Mouse (Mus musculus) lung, embryonic 14.5 days (tissue): Measurements from ENCODE around the gene Dock4. TPM values are rescaled to one million over a fixed set of nuclear protein-coding genes. Genes with fewer than 3 reads are reported as not detected.
A peak's percentile ranks its signal among the peaks of the same experiment; 100 is the strongest.

ENCODE experiments used
- ATAC-seq: fragments of 200-750 bp; cut with Nextera tagmentation; 2 replicates; pipeline ENCODE4 v1.8.0; 2017; ENCODE audit warnings: mild to moderate bottlenecking, moderate TSS enrichment, moderate library complexity; ENCODE audit not compliant: insufficient read depth
- DNase-seq: peaks from one replicate; pipeline ENCODE4 v3.0.0-alpha.2; 2015
- H3K27ac ChIP-seq: fragments of 300-500 bp; sonication (generic); 2 replicates; pipeline ENCODE4 v1.5.1; 2014; ENCODE audit warnings: low read depth, mild to moderate bottlenecking, moderate library complexity
- H3K27me3 ChIP-seq: fragments of 300-500 bp; sonication (generic); 2 replicates; pipeline ENCODE4 v1.6.1; 2014; ENCODE audit warnings: low read length, control low read depth; ENCODE audit not compliant: insufficient read depth
- H3K36me3 ChIP-seq: fragments of 300-500 bp; sonication (generic); 2 replicates; pipeline ENCODE4 v1.6.1; 2014; ENCODE audit warnings: control low read depth; ENCODE audit not compliant: insufficient read depth
- H3K4me1 ChIP-seq: fragments of 300-500 bp; sonication (generic); 2 replicates; pipeline ENCODE4 v1.6.1; 2014; ENCODE audit warnings: antibody characterized with exemption, control low read depth; ENCODE audit not compliant: insufficient read depth
- H3K4me2 ChIP-seq: fragments of 300-500 bp; sonication (generic); 2 replicates; pipeline ENCODE4 v1.6.1; 2014; ENCODE audit warnings: mild to moderate bottlenecking
- H3K4me3 ChIP-seq: fragments of 300-500 bp; sonication (generic); 2 replicates; pipeline ENCODE4 v1.5.1; 2014; ENCODE audit warnings: low read depth, low read length
- H3K9ac ChIP-seq: fragments of 300-500 bp; sonication (generic); 2 replicates; pipeline ENCODE4 v1.6.1; 2014
- H3K9me3 ChIP-seq: fragments of 300-500 bp; sonication (generic); 2 replicates; pipeline ENCODE4 v1.6.1; 2016; ENCODE audit warnings: low read depth, low read length, control low read depth
- CTCF ChIP-seq: IDR thresholded peaks from 2 replicates; pipeline ENCODE4 v1.5.1; 2016; ENCODE audit warnings: antibody characterized with exemption, low read depth
- WGBS: fragments of 180-500 bp; shearing (Covaris S2); extraction: QIAGEN DNeasy Blood & Tissue Kit; methylation state at CpG from one replicate; pipeline ENCODE4 v1.1.7; 2014; 5-methylcytosine and 5-hydroxymethylcytosine counted together
- polyA plus RNA-seq: library from polyadenylated mRNA; unstranded; fragments of >200 nt; fragmentation: Nextera tagmentation; extraction: Ambion mirVana; gene quantifications from 2 replicates; pipeline ENCODE4 v1.2.1, GENCODE M21; 2014

Gene Dock4
- polyA plus RNA-seq, 1 experiment from 2014 or later, result 28.9 TPM

DNA sequence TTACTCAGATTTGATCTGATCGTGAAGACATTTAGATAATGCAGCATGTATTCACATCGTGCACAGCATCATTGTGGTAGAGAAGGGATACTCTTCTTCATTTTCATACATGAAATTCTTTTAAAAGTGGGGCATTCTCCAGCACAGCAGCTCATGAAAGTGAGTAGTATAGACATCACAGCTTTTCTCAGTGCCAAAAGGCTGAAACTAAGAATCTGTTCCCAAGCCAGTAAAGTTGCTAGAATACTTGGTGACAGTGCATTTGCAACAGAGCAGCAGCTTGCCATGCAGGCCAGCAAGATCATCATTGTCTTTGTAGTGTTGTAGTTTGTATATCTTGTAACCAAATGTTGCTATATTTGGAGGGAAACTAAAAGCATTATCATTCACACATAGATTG, 223.7 kb downstream of the Dock4 start:
- H3K9me3 ChIP-seq, result no peaks in the 10 kb centered on the region
- H3K27me3 ChIP-seq, result no peaks in the 10 kb centered on the region
- H3K4me3 ChIP-seq, result no peak overlapping the region
- no peaks in the 10 kb centered on the region for H3K36me3 ChIP-seq
- WGBS, result 74% methylated on average over 2 of the region's 2 CpGs
- no peak overlapping the region for H3K9ac ChIP-seq
- TF ChIP-seq CTCF, result no peak
- H3K27ac ChIP-seq, result no peak overlapping the region
- H3K4me1 ChIP-seq, result no peaks in the 10 kb centered on the region
- no peak for ATAC-seq
- DNase-seq, result no peak
- no peak overlapping the region for H3K4me2 ChIP-seq

DNA sequence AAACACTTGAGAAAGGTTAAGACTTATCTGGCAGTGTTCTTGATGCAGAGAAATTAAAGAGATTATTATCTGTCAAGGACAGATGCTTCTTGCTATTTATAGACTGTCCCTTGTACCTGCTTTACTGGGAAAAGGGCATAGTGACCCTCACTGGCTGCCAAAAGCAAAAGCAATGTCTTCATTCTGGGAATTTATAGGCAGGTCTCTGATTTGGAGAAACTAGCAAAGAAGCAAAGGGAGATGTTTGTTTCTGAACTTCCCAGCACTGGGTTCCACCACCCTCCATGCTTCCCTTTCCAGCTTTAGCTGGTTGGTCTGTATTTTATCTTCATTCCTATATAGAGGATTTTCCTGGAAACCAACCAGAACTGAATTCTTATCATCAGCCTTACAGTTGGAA, 225.0 kb downstream of the Dock4 start:
- no peak for TF ChIP-seq CTCF
- no peak overlapping the region for H3K4me3 ChIP-seq
- H3K9ac ChIP-seq, result no peak overlapping the region
- no peak overlapping the region for H3K27ac ChIP-seq
- ATAC-seq (no peak), DNase-seq (no peak)
- H3K4me2 ChIP-seq, result no peak overlapping the region
- H3K36me3 ChIP-seq, result no peaks in the 10 kb centered on the region
- H3K27me3 ChIP-seq, result no peaks in the 10 kb centered on the region
- no peaks in the 10 kb centered on the region for H3K4me1 ChIP-seq
- no peaks in the 10 kb centered on the region for H3K9me3 ChIP-seq

DNA sequence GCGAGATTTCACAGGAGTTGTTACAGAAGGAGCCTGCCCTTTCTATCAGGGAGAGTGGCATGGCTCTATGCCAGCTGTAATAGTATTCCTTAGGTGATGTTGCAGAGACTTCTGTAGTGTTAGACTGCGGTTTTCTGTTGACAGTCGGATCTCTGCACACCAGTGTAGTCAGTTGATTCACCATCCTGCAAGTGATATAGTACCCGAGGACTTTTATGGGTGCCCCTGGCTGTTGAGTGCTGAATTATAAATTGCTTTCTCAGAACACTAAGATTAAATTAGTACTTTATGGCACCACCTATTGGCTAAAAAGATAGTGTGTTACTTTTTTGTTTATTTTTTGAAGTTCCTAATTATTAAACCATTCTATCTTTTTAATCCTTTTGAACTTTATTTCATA, 234.0 kb downstream of the Dock4 start:
- Histone ChIP-seq H3K27me3 (no peaks in the 10 kb centered on the region), H3K9me3 (no peaks in the 10 kb centered on the region), H3K36me3 (peaks cover 12% of the 10 kb centered on the region; the same call in 1 of the 2 replicates), H3K4me1 (no peaks in the 10 kb centered on the region), H3K4me3 (no peak overlapping the region), H3K27ac (no peak overlapping the region), H3K4me2 (no peak overlapping the region), H3K9ac (no peak overlapping the region)
- WGBS, result 71% methylated on average over 4 of the region's 4 CpGs
- DNase-seq (no peak), ATAC-seq (no peak)
- TF ChIP-seq CTCF, result no peak

DNA sequence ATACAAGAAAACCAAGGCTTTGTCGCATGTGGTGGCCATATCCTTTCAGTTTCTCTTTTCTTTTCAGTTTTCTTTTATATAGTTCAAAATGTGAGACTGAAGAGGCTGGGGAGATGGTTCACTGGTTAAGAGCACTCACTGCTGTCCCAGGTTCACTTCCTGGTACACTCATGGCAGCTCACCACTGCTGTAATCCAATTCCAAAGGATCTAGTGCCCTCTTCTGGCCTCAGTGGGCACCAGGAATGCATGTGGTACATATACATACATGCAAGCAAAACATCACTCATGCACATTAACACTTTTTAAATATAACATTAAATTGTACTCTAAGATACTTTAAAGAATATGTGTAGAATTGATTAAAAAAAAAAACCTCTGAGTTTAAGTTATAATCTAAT, 234.8 kb downstream of the Dock4 start:
- no peak overlapping the region for H3K4me2 ChIP-seq
- peak; percentile 67 for TF ChIP-seq CTCF
- H3K9me3 ChIP-seq, result no peaks in the 10 kb centered on the region
- no peak overlapping the region for H3K9ac ChIP-seq
- H3K4me3 ChIP-seq, result no peak overlapping the region
- 83% methylated on average over 1 of the region's 1 CpGs for WGBS
- DNase-seq (peak; percentile 71), ATAC-seq (no peak)
- H3K4me1 ChIP-seq, result no peaks in the 10 kb centered on the region
- H3K36me3 ChIP-seq, result peaks cover 12% of the 10 kb centered on the region; the same call in 1 of the 2 replicates
- no peak overlapping the region for H3K27ac ChIP-seq
- H3K27me3 ChIP-seq, result no peaks in the 10 kb centered on the region

DNA sequence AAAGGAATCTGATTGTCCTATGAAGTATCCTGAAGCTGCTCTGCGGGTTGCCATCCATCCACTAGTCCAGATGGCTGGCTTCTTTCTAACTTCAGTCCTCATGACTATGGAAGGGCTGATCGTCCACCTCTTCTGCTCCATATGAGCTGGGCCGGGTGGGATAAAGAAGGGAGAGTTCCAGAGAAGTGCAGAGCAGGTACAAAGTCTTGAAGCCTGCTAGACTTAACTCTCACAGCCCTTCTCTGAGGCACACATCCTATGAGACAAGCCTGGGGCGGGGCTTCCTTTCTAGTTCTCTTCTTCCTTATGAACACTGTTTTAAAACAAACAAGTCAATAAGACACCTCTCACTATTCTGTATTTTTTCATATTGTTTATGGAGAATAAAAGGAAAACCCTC, 245.7 kb downstream of the Dock4 start:
- Histone ChIP-seq H3K9me3 (no peaks in the 10 kb centered on the region), H3K27me3 (no peaks in the 10 kb centered on the region), H3K36me3 (no peaks in the 10 kb centered on the region), H3K4me1 (0 out of 2 replicates have a peak, but pooled peaks cover 5% of the 10 kb centered on the region), H3K4me2 (no peak overlapping the region), H3K4me3 (no peak overlapping the region), H3K27ac (no peak overlapping the region), H3K9ac (no peak overlapping the region)
- 80% methylated on average over 4 of the region's 4 CpGs for whole genome bisulfite sequencing
- TF ChIP-seq CTCF, result no peak
- no peak for DNase-seq
- ATAC-seq, result no peak

DNA sequence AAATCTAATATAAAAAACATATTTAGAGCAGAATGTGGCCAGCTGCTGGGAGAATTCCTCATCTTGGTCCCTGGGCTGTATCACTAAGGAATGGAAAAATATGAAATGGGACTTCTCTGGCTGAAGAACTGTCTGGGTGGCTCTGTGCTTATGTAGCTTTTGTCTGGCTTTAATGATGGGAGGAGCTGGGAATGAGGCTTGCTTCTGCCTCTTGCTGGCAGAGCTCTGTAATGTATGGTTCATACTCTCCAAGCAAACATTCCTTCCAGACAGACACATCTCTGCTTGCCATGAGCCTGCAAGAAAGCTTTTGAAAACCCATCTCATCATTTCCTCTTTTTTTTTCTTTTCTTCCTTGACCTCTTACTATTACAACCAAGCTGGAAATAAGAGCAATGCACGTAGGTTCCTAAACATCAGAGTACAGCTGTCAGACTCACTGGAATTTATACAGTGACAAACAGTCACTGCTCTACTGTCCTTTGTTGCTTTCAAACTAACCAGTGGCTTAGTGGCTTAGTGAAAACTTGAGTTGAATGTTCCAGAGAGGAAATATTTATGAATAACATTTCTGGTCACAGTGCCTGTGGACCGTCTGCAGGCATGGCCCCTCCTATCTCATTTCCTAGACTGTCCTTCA, 248.4 kb downstream of the Dock4 start:
- Histone ChIP-seq H3K9me3 (no peaks in the 10 kb centered on the region), H3K9ac (no peak overlapping the region), H3K4me3 (no peak overlapping the region), H3K4me1 (0 out of 2 replicates have a peak, but pooled peaks cover 5% of the 10 kb centered on the region), H3K36me3 (no peaks in the 10 kb centered on the region; the same call in 1 of the 2 replicates), H3K27ac (peak overlapping the region; percentile 50), H3K27me3 (no peaks in the 10 kb centered on the region), H3K4me2 (no peak overlapping the region)
- TF ChIP-seq CTCF, result 0 out of 2 replicates have a peak, but pooled peaks have one; percentile 13
- ATAC-seq (peak; percentile 83; the same call in 1 of the 2 replicates), DNase-seq (peak; percentile 65)
- WGBS, result 29% methylated on average over 2 of the region's 2 CpGs

DNA sequence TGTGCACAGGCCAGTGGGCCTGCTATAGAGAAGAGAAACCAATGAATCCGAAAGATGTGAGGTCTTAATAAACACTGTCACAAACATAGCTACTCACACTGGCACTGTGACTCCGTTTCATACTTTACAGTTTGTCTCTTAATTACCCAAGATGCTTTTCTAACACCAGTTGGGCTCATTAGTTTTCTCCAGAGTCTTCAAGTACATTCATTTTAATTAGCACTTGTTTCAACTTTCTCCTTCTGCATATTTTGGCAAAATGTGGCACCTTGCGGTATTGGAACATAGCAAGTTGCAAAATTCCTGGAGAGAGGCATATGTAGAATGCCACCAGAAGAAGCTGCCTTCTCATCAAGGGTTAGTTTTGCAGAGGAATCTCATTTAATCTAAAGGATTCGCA, 252.6 kb downstream of the Dock4 start:
- WGBS, result 88% methylated on average over 4 of the region's 4 CpGs
- no peak for ATAC-seq
- TF ChIP-seq CTCF, result no peak
- Histone ChIP-seq H3K36me3 (peaks cover 4% of the 10 kb centered on the region; the same call in 1 of the 2 replicates), H3K27ac (no peak overlapping the region), H3K9me3 (no peaks in the 10 kb centered on the region), H3K9ac (no peak overlapping the region), H3K4me1 (0 out of 2 replicates have a peak, but pooled peaks cover 5% of the 10 kb centered on the region), H3K4me2 (no peak overlapping the region), H3K4me3 (no peak overlapping the region), H3K27me3 (no peaks in the 10 kb centered on the region)
- DNase-seq, result no peak
